Mouse (Mus musculus) lung, adult 2 months (tissue): ENCODE measurements around the gene Trp73.

Source experiments
- CTCF ChIP-seq: fragments of 200-500 bp; IDR thresholded peaks from 2 replicates; pipeline ENCODE4 v1.5.1; 2011; ENCODE audit warnings: mild to moderate bottlenecking, low read length, control low read depth; ENCODE audit not compliant: insufficient read depth
- POLR2A ChIP-seq: fragments of 200-500 bp; IDR thresholded peaks from 2 replicates; pipeline ENCODE4 v1.6.1; 2011; ENCODE audit warnings: low read depth, mild to moderate bottlenecking, control low read depth, low read length, borderline replicate concordance; ENCODE audit errors: extremely low read depth

DNA sequence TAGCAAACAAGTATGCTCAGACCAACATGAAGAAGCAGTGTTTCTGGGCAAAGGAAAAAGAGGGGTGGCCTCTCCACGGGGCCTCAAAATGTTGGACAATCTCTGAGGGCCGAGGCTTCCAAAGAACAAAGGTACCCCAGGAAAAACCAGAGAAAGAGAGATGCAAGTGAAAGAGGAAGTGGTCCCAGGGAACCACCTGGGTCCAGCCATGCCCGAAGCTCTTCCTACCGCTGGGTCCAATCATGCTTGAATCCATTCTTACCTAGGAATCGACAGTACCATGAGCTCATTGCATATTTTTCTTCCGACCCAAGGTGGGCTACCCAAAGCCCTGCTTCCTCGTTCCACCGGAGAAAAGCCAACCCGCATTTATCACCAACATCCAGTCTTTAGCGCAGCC lies 36.1 kb downstream of the Trp73 start:
- TF ChIP-seq POLR2A, result no peak
- no peak for TF ChIP-seq CTCF
